Mouse (Mus musculus): ENCODE results near the gene Plcd3. TPM values are rescaled to one million over a fixed set of nuclear protein-coding genes. Genes with fewer than 3 reads are reported as not detected.

Plcd3 gene
- total RNA-seq, 2 experiments from 2014 or later: 16.1 to 18.3 TPM

- peak; percentile 87 to 97 for DNase-seq
- intact Hi-C loops (cut with DNase I): no loop called here
Observed at GRCm38 (mm10) chr11:103028176-103028891, 73.1 kb downstream of the Plcd3 start, which contains the start of the genes Nmt1 and Dcakd. Gene Nmt1 (plus strand): TSS chr11:103028190. Gene Dcakd (minus strand): TSS chr11:103028333.

- intact Hi-C loops (cut with DNase I): loop anchor here (1.0 kb wide), 1 partner anchor 10 kb away; no protein-coding TSS in a partner anchor
- no peak for DNase-seq
Observed at GRCm38 (mm10) chr11:103027570-103028175, 73.8 kb downstream of the Plcd3 start.

- intact Hi-C loops (cut with DNase I): loop anchor here (1.0 kb wide), 1 partner anchor 10 kb away; no protein-coding TSS in a partner anchor
- DNase-seq: no peak
Observed at GRCm38 (mm10) chr11:103026901-103027300, 74.6 kb downstream of the Plcd3 start.

- intact Hi-C loops (cut with DNase I): no loop called here
- no peak for DNase-seq
Observed at GRCm38 (mm10) chr11:103023974-103024373, 77.5 kb downstream of the Plcd3 start.

- intact Hi-C loops (cut with DNase I): no loop called here
- DNase-seq: no peak
Observed at GRCm38 (mm10) chr11:103020713-103021335, 80.6 kb downstream of the Plcd3 start.

Other genes with a start within 250 kb of the Plcd3 start
- 10 to 100 TPM; 32.7 to 37.9 TPM for gene Eftud2, start 220.7 kb downstream of the Plcd3 start, total RNA-seq (2021)
- gene Ccdc103, start 220.5 kb downstream of the Plcd3 start, total RNA-seq (2021): not detected
- gene Fam187a, start 216.5 kb downstream of the Plcd3 start, total RNA-seq (2021): not detected
- under 1 TPM; 0.19 to 0.31 TPM for gene Gfap, start 200.7 kb downstream of the Plcd3 start, total RNA-seq (2021)
- gene Kif18b, start 176.5 kb downstream of the Plcd3 start, total RNA-seq (2021): under 1 TPM; 0.42 to 0.79 TPM
- gene C1ql1, start 155.0 kb downstream of the Plcd3 start, total RNA-seq (2021): not detected
- gene Nmt1, start 73.5 kb downstream of the Plcd3 start, total RNA-seq (2021): 10 to 100 TPM; 65.2 to 68.7 TPM
- 10 to 100 TPM; 70.4 to 81.3 TPM for gene Dcakd, start 73.3 kb downstream of the Plcd3 start, total RNA-seq (2021)
- gene Acbd4, start within 50 bp of the Plcd3 start, total RNA-seq (2021): 10 to 100 TPM; 37.4 to 41.4 TPM
- 10 to 100 TPM; 18.0 to 20.5 TPM for gene Hexim1, start 14.6 kb upstream of the Plcd3 start, total RNA-seq (2021)
- 1 to 10 TPM; 2.0 to 2.1 TPM for gene Hexim2, start 30.8 kb upstream of the Plcd3 start, total RNA-seq (2021)
- gene Fmnl1, start 69.4 kb upstream of the Plcd3 start, total RNA-seq (2021): 10 to 100 TPM; 12.4 to 20.9 TPM
- not detected for gene 1700023F06Rik, start 106.9 kb upstream of the Plcd3 start, total RNA-seq (2021)
- gene Spata32, start 116.8 kb upstream of the Plcd3 start, total RNA-seq (2021): not detected
- gene Map3k14, start 165.8 kb upstream of the Plcd3 start, total RNA-seq (2021): 1 to 10 TPM; 3.3 to 3.8 TPM

All from heart, postnatal 36 days (tissue).